ENCODE assay signal across 8 mouse cellular contexts in genomic region chr3:40950601-40951201, GRCm38 (mm10). TPM values are rescaled to one million over a fixed set of nuclear protein-coding genes. Genes with fewer than 3 reads are reported as not detected.
DNase-seq lines count a peak whose midpoint lies in the region; ATAC-seq and TF ChIP-seq lines count a peak whose summit lies in the region.

No protein-coding gene starts in this region.

- peak overlapping the region; percentile 94 for H3K4me2 ChIP-seq in intestine, embryonic 15.5 days (replicated peaks)
- peak overlapping the region; percentile 92 for H3K4me2 ChIP-seq in midbrain, postnatal 0 days (ENCODE audit: low read depth, low read length, poor library complexity, severe bottlenecking)

- no peaks in the 10 kb centered on the region for H3K27me3 ChIP-seq in intestine, embryonic 15.5 days (replicated peaks)
- H3K27me3 ChIP-seq in liver, adult 2 months (ENCODE audit: control insufficient read depth, insufficient read depth, low read length) = no peaks in the 10 kb centered on the region
- H3K27me3 ChIP-seq in midbrain, postnatal 0 days (ENCODE audit: insufficient read depth, low read length) = no peaks in the 10 kb centered on the region
- no peaks in the 10 kb centered on the region for H3K27me3 ChIP-seq in splenic B cell, adult 2 months (ENCODE audit: control insufficient read depth, insufficient read depth, low read length, poor library complexity, severe bottlenecking)

- no peaks in the 10 kb centered on the region for H3K36me3 ChIP-seq in intestine, embryonic 15.5 days
- H3K36me3 ChIP-seq in liver, adult 2 months (ENCODE audit: control insufficient read depth, insufficient read depth, low read length) = no peaks in the 10 kb centered on the region
- H3K36me3 ChIP-seq in midbrain, postnatal 0 days (ENCODE audit: insufficient read depth, low read length) = no peaks in the 10 kb centered on the region
- H3K36me3 ChIP-seq in splenic B cell, adult 2 months (ENCODE audit: control insufficient read depth, insufficient read depth, low read length, poor library complexity, severe bottlenecking) = no peaks in the 10 kb centered on the region

- H3K79me2 ChIP-seq in liver, adult 2 months (ENCODE audit: control insufficient read depth, insufficient read depth, low read length) = peaks cover 7% of the 10 kb centered on the region; the same call in 1 of the 2 replicates

- under 1% methylated on average over 43 of the region's 43 CpGs for WGBS in intestine, embryonic 15.5 days
- under 1% methylated on average over 43 of the region's 43 CpGs for WGBS in liver, adult 2 months
- under 1% methylated on average over 43 of the region's 43 CpGs for WGBS in midbrain, postnatal 0 days

- H3K9ac ChIP-seq in intestine, embryonic 15.5 days = peak overlapping the region; percentile 75
- peak overlapping the region; percentile 98 for H3K9ac ChIP-seq in liver, adult 2 months (ENCODE audit: low read depth, low read length)
- peak overlapping the region; percentile 71 for H3K9ac ChIP-seq in midbrain, postnatal 0 days (replicated peaks; ENCODE audit: low read length, poor library complexity, severe bottlenecking)

- H3K9me3 ChIP-seq in intestine, embryonic 15.5 days = no peaks in the 10 kb centered on the region
- H3K9me3 ChIP-seq in midbrain, postnatal 0 days (ENCODE audit: low read length) = no peaks in the 10 kb centered on the region

- no peaks in the 10 kb centered on the region for H3K4me1 ChIP-seq in intestine, embryonic 15.5 days (replicated peaks)
- peaks cover 20% of the 10 kb centered on the region for H3K4me1 ChIP-seq in liver, adult 2 months (ENCODE audit: control insufficient read depth, insufficient read depth, low read length)
- H3K4me1 ChIP-seq in midbrain, postnatal 0 days (ENCODE audit: insufficient read depth, low read length) = no peaks in the 10 kb centered on the region

- peak overlapping the region; percentile 91 for H3K27ac ChIP-seq in intestine, embryonic 15.5 days
- peak overlapping the region; percentile 85 for H3K27ac ChIP-seq in liver, adult 2 months (replicated peaks; ENCODE audit: insufficient read depth, low read depth, low read length)
- no peak overlapping the region for H3K27ac ChIP-seq in midbrain, postnatal 0 days (ENCODE audit: low read depth, low read length)

- TF ChIP-seq CTCF in liver, adult 2 months (IDR thresholded peaks at IDR 0.05; ENCODE audit: low read depth, low read length) = no peak
- no peak for TF ChIP-seq CTCF in midbrain, postnatal 0 days (IDR thresholded peaks at IDR 0.05)

- DNase-seq in 416B (ENCODE audit: low read depth) (peak; percentile 82), adipocyte (ENCODE audit: low spot score) (peak; percentile 26)
- DNase-seq in embryo, embryonic 10.5 days (ENCODE audit: low spot score) = peak; percentile 54
- DNase-seq in liver, adult 2 months (ENCODE audit: extremely low read depth, low read depth, low spot score) = peak; percentile 86
- DNase-seq in midbrain, postnatal 0 days (ENCODE audit: low spot score) = peak; percentile 18
- DNase-seq in splenic B cell, adult 2 months (ENCODE audit: low read depth, low spot score) = peak; percentile 76

- peak; percentile 28 for ATAC-seq in granulocyte monocyte progenitor cell, adult 5-6 weeks (replicated peaks; ENCODE audit: poor library complexity, severe bottlenecking)
- ATAC-seq in intestine, embryonic 15.5 days = peak; percentile 23
- no peak for ATAC-seq in midbrain, postnatal 0 days (ENCODE audit: low FRiP score)

- peak overlapping the region; percentile 80 for H3K4me3 ChIP-seq in intestine, embryonic 15.5 days (replicated peaks)
- peak overlapping the region; percentile 92 for H3K4me3 ChIP-seq in liver, adult 2 months (ENCODE audit: insufficient read depth, low read depth, low read length)
- peak overlapping the region; percentile 75 for H3K4me3 ChIP-seq in midbrain, postnatal 0 days (ENCODE audit: low read depth, low read length)

- TF ChIP-seq POLR2A in liver, adult 2 months (IDR thresholded peaks at IDR 0.05; ENCODE audit: extremely low read depth, insufficient read depth, low read length) = 0 out of 2 replicates have a peak, but pooled peaks have one; percentile 70

RNA-seq across cellular contexts. Expression of gene Larp1b, which starts 1.1 kb away (rescaled TPM):
- 11.6 and 15.9 TPM in 2 replicates for total RNA-seq in granulocyte monocyte progenitor cell, adult 5-6 weeks (2014; fragmentation: Nextera tagmentation)
- 23.7 and 33.1 TPM in 2 replicates for total RNA-seq in granulocyte monocyte progenitor cell, adult 5-6 weeks (2017)
- 10.4 and 14.0 TPM in 2 replicates for polyA plus RNA-seq in intestine, embryonic 15.5 days (2015; fragmentation: Nextera tagmentation; extraction: Ambion mirVana)
- 72.3 and 81.2 TPM in 2 replicates for total RNA-seq in liver, adult 2 months (2014; rRNA removed)
- polyA plus RNA-seq in liver, adult 2 months (2012; rRNA removed) = 20.3 and 24.3 TPM in 2 replicates
- 11.9 and 12.8 TPM in 2 replicates for total RNA-seq in midbrain, postnatal 0 days (2014; rRNA removed)
- polyA plus RNA-seq in midbrain, postnatal 0 days (2015; fragmentation: Nextera tagmentation; extraction: Ambion mirVana) = 3.2 and 5.0 TPM in 2 replicates

RNA-seq across cellular contexts. Expression of gene 1700034I23Rik, which starts 48.4 kb away (rescaled TPM):
- total RNA-seq in granulocyte monocyte progenitor cell, adult 5-6 weeks (2014; fragmentation: Nextera tagmentation) = not detected in 2 replicates
- not detected in 2 replicates for total RNA-seq in granulocyte monocyte progenitor cell, adult 5-6 weeks (2017)
- 0.09 and 0.29 TPM in 2 replicates for polyA plus RNA-seq in intestine, embryonic 15.5 days (2015; fragmentation: Nextera tagmentation; extraction: Ambion mirVana)
- not detected in 2 replicates for total RNA-seq in liver, adult 2 months (2014; rRNA removed)
- polyA plus RNA-seq in liver, adult 2 months (2012; rRNA removed) = not detected in 2 replicates
- total RNA-seq in midbrain, postnatal 0 days (2014; rRNA removed) = 0.14 TPM in 1 of 2 replicates, not detected in the other
- 0.13 and 0.28 TPM in 2 replicates for polyA plus RNA-seq in midbrain, postnatal 0 days (2015; fragmentation: Nextera tagmentation; extraction: Ambion mirVana)

Comparison
In these comparisons a context has a peak if more than half of its experiments do, and no peak if none do; other contexts are left out.
1. DNase-seq: peak in every context shown above with its lines; median percentile 86 in liver, adult 2 months; 82 in 416B; 76 in splenic B cell, adult 2 months; 54 in embryo, embryonic 10.5 days; 26 in adipocyte; 18 in midbrain, postnatal 0 days.